Mouse (Mus musculus) embryonic fibroblast, embryonic 13.5 days (primary cell): ENCODE data around the gene Gm26620.

Source experiments
- CTCF ChIP-seq: IDR thresholded peaks from 2 replicates; pipeline ENCODE4 v1.5.1; 2011; ENCODE audit warnings: mild to moderate bottlenecking, control low read depth, low read length, moderate library complexity, borderline replicate concordance; ENCODE audit not compliant: insufficient read depth
- POLR2A ChIP-seq: IDR thresholded peaks from 2 replicates; pipeline ENCODE4 v1.6.1; 2011; ENCODE audit warnings: low read depth, mild to moderate bottlenecking, control low read depth, low read length, moderate library complexity

- TF ChIP-seq CTCF (no peak), POLR2A (no peak)
These were observed 16.6 kb upstream of the Gm26620 start for GRCm38 (mm10) chr1:170868107-170868904.
